Mouse (Mus musculus) heart, postnatal 4 days (tissue): ENCODE results near the gene Olfr776. TPM values are rescaled to one million over a fixed set of nuclear protein-coding genes. Genes with fewer than 3 reads are reported as not detected.
"Not testable (repeated sequence)": the region's sequence is repeated elsewhere in the genome, so short reads cannot be mapped to it uniquely, and the experiment has no call there.

Experiments
- DNase-seq: peaks from one replicate; pipeline ENCODE4 v3.0.0; 2021
- total RNA-seq, 2 experiments: library from RNA; stranded (reverse); gene quantifications; 2 replicates each; pipeline ENCODE4 v1.2.3; 2021

The Olfr776 gene
- total RNA-seq, result not detected

DNA sequence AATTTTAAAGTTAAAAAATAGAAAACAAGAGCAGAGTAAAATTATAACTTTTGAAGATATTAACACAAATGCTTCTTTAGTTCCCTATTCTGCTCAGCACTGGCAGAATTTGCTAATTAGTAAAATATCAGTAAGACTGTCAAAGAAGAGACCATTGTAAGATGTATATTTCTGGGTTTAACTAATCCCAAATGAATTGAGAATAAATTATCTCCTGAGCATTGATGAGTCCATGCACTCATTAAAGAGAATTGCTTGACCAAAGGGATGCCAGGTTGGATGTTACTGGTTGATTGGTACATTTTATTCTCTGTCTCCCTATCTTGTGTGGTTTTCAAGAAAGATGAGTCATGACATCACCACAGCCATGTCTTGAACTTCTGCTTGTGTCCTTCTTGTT is at the start of gene Olfr776:
Olfr776 (plus strand) TSS at position 301 of the 400 bp plus-strand sequence.
- no peak for DNase-seq

DNA sequence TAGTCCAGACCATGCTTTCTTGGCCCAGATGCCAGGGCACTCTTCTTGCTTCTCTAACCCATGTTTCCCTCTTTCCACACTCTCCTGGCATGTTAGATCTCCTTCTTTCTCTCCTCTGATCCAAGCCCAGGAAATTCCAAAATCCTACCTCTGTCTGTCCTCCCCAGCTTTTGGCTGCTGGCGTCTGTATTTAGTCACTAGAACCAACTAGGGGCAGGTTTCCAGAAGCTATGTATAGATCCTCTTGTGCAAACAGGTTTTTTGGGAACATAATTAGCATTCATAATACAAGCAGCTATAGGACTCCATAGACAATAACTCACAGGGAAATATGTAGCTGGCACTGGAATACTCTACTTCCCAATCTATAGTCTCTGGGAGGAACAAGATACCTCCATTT is 28.2 kb upstream of the Olfr776 start:
- no peak for DNase-seq

DNA sequence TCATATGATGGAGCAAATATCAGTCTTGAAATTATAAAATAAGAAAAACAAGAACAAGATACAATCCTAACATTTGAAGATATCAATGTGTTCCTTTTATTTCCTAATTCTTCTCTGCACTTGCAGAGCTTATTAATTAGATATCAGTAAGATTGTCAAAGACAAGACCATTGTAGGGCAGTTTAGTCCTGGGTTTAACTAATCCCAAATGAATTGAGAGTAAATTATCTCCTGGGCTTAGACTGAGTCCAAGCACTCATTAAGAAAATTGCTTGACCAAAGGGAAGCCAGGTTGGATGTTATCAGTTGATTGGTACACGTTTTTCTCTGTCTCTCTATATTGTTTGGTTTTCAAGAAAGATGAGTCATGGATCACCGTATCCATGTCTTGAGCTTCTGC is 23.0 kb upstream of the Olfr776 start, which contains the start of gene Olfr774:
Olfr774 (plus strand) TSS at position 301 of the 400 bp plus-strand sequence.
- no peak for DNase-seq

GRCm38 (mm10) chr10:129248112-129248511 is 10.8 kb upstream of the Olfr776 start, which contains the start of gene Olfr775:
Olfr775 (plus strand) TSS chr10:129248412.
- no peak for DNase-seq

- DNase-seq, result no peak
Measured at GRCm38 (mm10) chr10:129271081-129271535, 12.2 kb downstream of the Olfr776 start, which contains the start of gene Olfr777. Olfr777 (minus strand) TSS chr10:129271485.

DNA sequence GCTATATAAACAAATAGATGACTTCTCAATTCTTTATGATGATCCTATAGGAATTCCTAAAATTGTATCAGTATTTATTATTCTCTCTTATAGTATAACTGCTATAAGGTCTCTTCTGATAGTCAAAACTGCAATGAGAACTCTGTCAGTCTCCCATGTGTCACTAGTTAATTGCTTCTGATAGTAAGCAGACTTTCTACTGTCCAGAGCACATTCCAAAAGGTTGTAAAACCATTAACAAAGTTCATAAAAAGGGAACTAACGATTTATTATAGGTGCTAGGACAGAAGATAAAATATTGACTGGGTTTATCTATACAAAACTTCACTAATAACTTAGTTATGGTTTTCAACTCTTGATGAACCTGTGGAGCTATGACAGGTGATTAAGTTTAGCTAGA is 54.0 kb downstream of the Olfr776 start:
- DNase-seq, result not testable (repeated sequence)

DNA sequence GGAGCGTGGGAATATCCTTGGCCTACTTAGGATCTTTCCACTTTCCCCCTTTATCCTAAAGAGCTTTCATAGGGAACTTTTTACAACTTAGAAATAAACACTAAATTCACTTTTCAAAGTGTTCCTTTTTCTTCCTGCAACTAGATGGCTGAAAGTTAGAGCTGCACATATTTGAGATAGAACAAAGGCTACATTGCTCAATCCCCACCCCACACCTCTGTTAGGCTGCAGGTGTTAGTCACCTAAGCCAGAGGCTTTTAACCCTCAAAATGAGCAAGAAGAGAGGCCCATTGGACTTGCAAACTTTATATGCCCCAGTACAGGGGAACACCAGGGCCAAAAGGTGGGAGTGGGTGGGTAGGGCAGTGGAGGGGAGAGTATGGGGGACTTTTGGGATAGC is 54.6 kb downstream of the Olfr776 start:
- DNase-seq, result not testable (repeated sequence)

Other genes starting within 250 kb of the Olfr776 start
- not detected for gene Olfr763, start 248.3 kb upstream of the Olfr776 start, total RNA-seq
- not detected for gene Olfr764-ps1, start 219.2 kb upstream of the Olfr776 start, total RNA-seq
- not detected for gene Olfr765, start 209.1 kb upstream of the Olfr776 start, total RNA-seq
- not detected for gene Olfr766-ps1, start 190.2 kb upstream of the Olfr776 start, total RNA-seq
- gene Olfr767, start 176.2 kb upstream of the Olfr776 start, total RNA-seq, result not detected
- gene Olfr768, start 159.8 kb upstream of the Olfr776 start, total RNA-seq, result not detected
- not detected for gene Olfr769, start 141.3 kb upstream of the Olfr776 start, total RNA-seq
- not detected for gene Olfr770, start 120.1 kb upstream of the Olfr776 start, total RNA-seq
- gene Olfr771, start 94.4 kb upstream of the Olfr776 start, total RNA-seq, result not detected
- not detected for gene Olfr772, start 81.2 kb upstream of the Olfr776 start, total RNA-seq
- not detected for gene Olfr773, start 71.7 kb upstream of the Olfr776 start, total RNA-seq
- not detected for gene Olfr774, start 22.9 kb upstream of the Olfr776 start, total RNA-seq
- gene Olfr775, start 10.7 kb upstream of the Olfr776 start, total RNA-seq, result not detected
- gene Olfr777, start 12.4 kb downstream of the Olfr776 start, total RNA-seq, result not detected
- not detected for gene Olfr780, start 59.0 kb downstream of the Olfr776 start, total RNA-seq
- not detected for gene Olfr781, start 69.7 kb downstream of the Olfr776 start, total RNA-seq
- gene Olfr782, start 89.7 kb downstream of the Olfr776 start, total RNA-seq, result not detected
- not detected for gene Olfr784, start 125.0 kb downstream of the Olfr776 start, total RNA-seq
- gene Olfr785, start 146.3 kb downstream of the Olfr776 start, total RNA-seq, result not detected
- gene Olfr786, start 168.2 kb downstream of the Olfr776 start, total RNA-seq, result not detected
- not detected for gene Olfr787, start 202.7 kb downstream of the Olfr776 start, total RNA-seq
- not detected for gene Olfr788, start 211.9 kb downstream of the Olfr776 start, total RNA-seq
- gene Olfr789, start 225.6 kb downstream of the Olfr776 start, total RNA-seq, result not detected
- not detected for gene Olfr790, start 239.4 kb downstream of the Olfr776 start, total RNA-seq